In the genomic region with DNA sequence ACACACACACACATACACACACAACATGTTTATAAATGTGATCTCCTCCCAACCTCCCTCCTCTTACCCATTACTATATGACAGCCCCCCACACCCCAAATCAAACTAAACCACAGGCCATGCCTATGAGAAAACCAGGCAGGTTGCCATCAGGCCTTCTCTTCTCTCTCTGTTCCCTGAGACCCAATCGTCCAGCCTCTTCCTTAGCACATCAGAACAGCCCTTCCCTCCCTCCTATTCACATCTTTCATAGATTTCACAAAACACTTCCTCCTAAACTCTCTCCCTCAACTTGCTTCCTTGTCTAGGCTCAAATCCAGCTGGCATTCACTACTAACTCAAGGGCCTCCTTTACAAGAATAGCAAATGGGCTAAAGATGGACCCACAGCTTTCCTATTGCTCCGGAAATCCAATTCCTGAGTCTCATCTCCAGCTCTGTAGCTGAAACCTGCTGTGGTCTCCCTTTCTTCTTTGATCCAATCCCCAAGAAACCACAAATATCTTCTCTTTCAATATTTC, we compare ENCODE assay signal across 24 mouse cellular contexts.
DNase-seq lines count a peak whose midpoint lies in the region; ATAC-seq and TF ChIP-seq lines count a peak whose summit lies in the region.
"Had no signal": no experiment of that assay in that cellular context is flagged by ENCODE, and none has a peak within 500 bp of the region (broad histone marks: within the 10 kb centered on the region; RNA-seq: fewer than 3 reads in every experiment).

No protein-coding gene starts in this region.

- H3K9me3 ChIP-seq in heart, embryonic 12.5 days (replicated peaks): no peaks in the 10 kb centered on the region
- H3K9me3 ChIP-seq: forebrain, embryonic 13.5 days; hindbrain, embryonic 15.5 days; limb, embryonic 13.5 days; midbrain, embryonic 15.5 days; stomach, embryonic 15.5 days had no signal

- no peak for TF ChIP-seq CTCF in lung, adult 2 months (IDR thresholded peaks at IDR 0.05; ENCODE audit: insufficient read depth, low read length)

- intact Hi-C loops in left cerebral cortex, postnatal 14 days (cut with DNase I): no loop called here
- intact Hi-C loops in left cerebral cortex, postnatal 36 days (cut with DNase I): no loop called here

- WGBS in heart, embryonic 12.5 days: 73% methylated on average over 2 of the region's 2 CpGs
- WGBS in lung, adult 2 months: 53% methylated on average over 2 of the region's 2 CpGs

- H3K27ac ChIP-seq in heart, embryonic 12.5 days (ENCODE audit: poor library complexity, severe bottlenecking): no peak overlapping the region
- H3K27ac ChIP-seq: forebrain, embryonic 13.5 days; hindbrain, embryonic 15.5 days; left cerebral cortex, adult 2 months; limb, embryonic 13.5 days; liver, embryonic 14.5 days; midbrain, embryonic 15.5 days; stomach, embryonic 15.5 days had no signal

- H3K36me3 ChIP-seq in heart, embryonic 12.5 days: no peaks in the 10 kb centered on the region
- H3K36me3 ChIP-seq: hindbrain, embryonic 15.5 days; limb, embryonic 13.5 days; midbrain, embryonic 15.5 days; stomach, embryonic 15.5 days had no signal

- H3K9ac ChIP-seq in heart, embryonic 12.5 days: no peak overlapping the region
- H3K9ac ChIP-seq: forebrain, embryonic 13.5 days; hindbrain, embryonic 15.5 days; limb, embryonic 13.5 days; liver, embryonic 14.5 days; midbrain, embryonic 15.5 days; stomach, embryonic 15.5 days had no signal

- peak; percentile 6 to 8 for DNase-seq in heart, adult 18-20 months
- DNase-seq in left cerebral cortex, postnatal 14 days (ENCODE audit: low spot score in 2 of 2): peak; percentile 8 to 10
- DNase-seq in left cerebral cortex, postnatal 36 days (ENCODE audit: low spot score in 2 of 2): no peak
- peak; percentile 1 for DNase-seq in lung, postnatal 14 days
- DNase-seq in lung, adult 2 months: no peak
- DNase-seq in brain, adult 2 months (ENCODE audit: low read depth, low spot score): peak; percentile 23
- DNase-seq: adrenal gland, postnatal 36 days; B cell, adult 2 months; cerebellum, adult 8-10 months; kidney, postnatal 36 days; retina, postnatal 1 day; thymus, adult 18-20 months; thymus, postnatal 4 days had no signal

- H3K27me3 ChIP-seq in heart, embryonic 12.5 days (replicated peaks): no peaks in the 10 kb centered on the region
- H3K27me3 ChIP-seq: forebrain, embryonic 13.5 days; hindbrain, embryonic 15.5 days; limb, embryonic 13.5 days; midbrain, embryonic 15.5 days; stomach, embryonic 15.5 days had no signal

- no peak overlapping the region for H3K4me2 ChIP-seq in heart, embryonic 12.5 days
- H3K4me2 ChIP-seq: forebrain, embryonic 13.5 days; hindbrain, embryonic 15.5 days; limb, embryonic 13.5 days; midbrain, embryonic 15.5 days; stomach, embryonic 15.5 days had no signal

- no peak for ATAC-seq in heart, embryonic 12.5 days (ENCODE audit: insufficient number of reproducible peaks, low FRiP score)
- ATAC-seq in megakaryocyte, adult 5-6 weeks (ENCODE audit: poor library complexity, severe bottlenecking): no peak
- ATAC-seq: forebrain, embryonic 13.5 days; intestine, embryonic 16.5 days; midbrain, embryonic 15.5 days had no signal

- H3K4me1 ChIP-seq in heart, embryonic 12.5 days (replicated peaks): no peaks in the 10 kb centered on the region
- no peaks in the 10 kb centered on the region for H3K4me1 ChIP-seq in lung, adult 2 months (ENCODE audit: control insufficient read depth, insufficient read depth, low read length)
- H3K4me1 ChIP-seq: forebrain, embryonic 13.5 days; hindbrain, embryonic 15.5 days; limb, embryonic 13.5 days; midbrain, embryonic 15.5 days; stomach, embryonic 15.5 days had no signal

- TF ChIP-seq POLR2A in lung, adult 2 months (IDR thresholded peaks at IDR 0.05; ENCODE audit: borderline replicate concordance, extremely low read depth, low read depth, low read length): no peak

- H3K4me3 ChIP-seq in heart, embryonic 12.5 days: no peak overlapping the region
- no peak overlapping the region for H3K4me3 ChIP-seq in lung, adult 2 months (replicated peaks; ENCODE audit: extremely low read depth, low read depth, low read length)
- H3K4me3 ChIP-seq: erythroblast, embryonic 14.5 days; forebrain, embryonic 13.5 days; hindbrain, embryonic 15.5 days; left cerebral cortex, adult 2 months; limb, embryonic 13.5 days; midbrain, embryonic 15.5 days; stomach, embryonic 15.5 days had no signal

Comparison
In these comparisons a context has a peak if more than half of its experiments do, and no peak if none do; other contexts are left out.
1. DNase-seq: peak in heart, adult 18-20 months (2 of 2), left cerebral cortex, postnatal 14 days (2 of 2), lung, postnatal 14 days (single experiment) and brain, adult 2 months (single experiment); none in left cerebral cortex, postnatal 36 days (0 of 2) and lung, adult 2 months (single experiment).